Mouse (Mus musculus): ENCODE data around the gene Gpcpd1. TPM values are rescaled to one million over a fixed set of nuclear protein-coding genes. Genes with fewer than 3 reads are reported as not detected.

The Gpcpd1 gene
- polyA plus RNA-seq, 1 experiment: 6.1 TPM

DNA sequence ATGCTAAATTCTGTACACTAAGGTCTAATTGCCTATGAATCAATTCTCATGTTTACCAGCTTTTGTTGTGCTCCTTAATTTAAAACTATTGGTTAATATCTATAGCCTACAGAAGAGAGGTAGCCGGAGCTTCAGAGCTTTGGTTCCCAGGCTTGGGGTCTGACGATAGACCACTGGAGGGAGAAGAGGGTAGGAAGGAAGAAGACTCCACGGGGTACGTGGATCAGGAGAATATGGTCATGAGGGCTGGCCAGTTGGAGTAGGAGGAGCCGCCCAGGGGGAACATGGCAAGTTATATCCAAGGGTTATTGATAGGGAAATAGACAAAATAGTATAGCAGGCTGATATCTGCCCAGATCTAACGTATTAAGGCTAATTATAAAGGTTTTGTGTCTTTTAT, 17.8 kb downstream of the Gpcpd1 start:
- WGBS: 93% methylated on average over 6 of the region's 6 CpGs
- H3K36me3 ChIP-seq (ENCODE audit: control insufficient read depth, insufficient read depth, low read length): peaks cover 9% of the 10 kb centered on the region
- TF ChIP-seq CTCF (conservative IDR thresholded peaks at IDR 0.05; ENCODE audit: insufficient read depth, insufficient read length, low read depth, low read length) (no peak), POLR2A (IDR thresholded peaks at IDR 0.05; ENCODE audit: low read depth, low read length) (no peak)

DNA sequence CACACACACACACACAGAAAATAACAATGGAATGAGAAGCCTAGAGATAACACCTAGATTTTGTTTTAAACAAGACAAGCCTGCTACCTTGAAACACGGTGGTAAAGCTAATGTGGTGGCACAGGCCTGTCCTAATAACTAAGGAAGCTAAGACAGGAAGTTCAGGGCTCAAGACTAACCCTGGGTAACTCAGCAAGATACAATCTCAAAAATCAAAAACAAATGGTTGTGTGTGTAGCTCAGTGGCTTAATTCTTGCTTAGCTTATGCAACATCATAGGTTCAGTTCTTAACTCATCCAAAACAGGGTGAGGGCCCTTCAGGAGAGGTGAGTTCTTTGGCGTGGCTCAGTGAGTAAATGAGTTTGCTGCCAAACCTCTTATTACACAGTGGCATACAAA, 20.1 kb downstream of the Gpcpd1 start:
- DNase-seq: no peak
- WGBS: 87% methylated on average over 2 of the region's 2 CpGs
- Histone ChIP-seq H3K36me3 (ENCODE audit: control insufficient read depth, insufficient read depth, low read length) (peaks cover 11% of the 10 kb centered on the region), H3K27ac (ENCODE audit: insufficient read depth, low read depth, low read length) (no peak overlapping the region), H3K27me3 (replicated peaks; ENCODE audit: control insufficient read depth, insufficient read depth, low read length) (no peaks in the 10 kb centered on the region), H3K4me3 (ENCODE audit: insufficient read depth, low read depth, low read length) (no peak overlapping the region), H3K4me1 (ENCODE audit: control insufficient read depth, insufficient read depth, low read length) (no peaks in the 10 kb centered on the region)
- no peak for TF ChIP-seq CTCF (conservative IDR thresholded peaks at IDR 0.05; ENCODE audit: insufficient read depth, insufficient read length, low read depth, low read length)
- TF ChIP-seq POLR2A (IDR thresholded peaks at IDR 0.05; ENCODE audit: low read depth, low read length): no peak

More for the DNA sequence above, 17.8 kb downstream of the Gpcpd1 start:
- no peak overlapping the region for H3K27ac ChIP-seq (ENCODE audit: insufficient read depth, low read depth, low read length)
- H3K4me1 ChIP-seq (ENCODE audit: control insufficient read depth, insufficient read depth, low read length): no peaks in the 10 kb centered on the region
- H3K27me3 ChIP-seq (replicated peaks; ENCODE audit: control insufficient read depth, insufficient read depth, low read length): no peaks in the 10 kb centered on the region
- H3K4me3 ChIP-seq (ENCODE audit: insufficient read depth, low read depth, low read length): no peak overlapping the region
- no peak for DNase-seq

DNA sequence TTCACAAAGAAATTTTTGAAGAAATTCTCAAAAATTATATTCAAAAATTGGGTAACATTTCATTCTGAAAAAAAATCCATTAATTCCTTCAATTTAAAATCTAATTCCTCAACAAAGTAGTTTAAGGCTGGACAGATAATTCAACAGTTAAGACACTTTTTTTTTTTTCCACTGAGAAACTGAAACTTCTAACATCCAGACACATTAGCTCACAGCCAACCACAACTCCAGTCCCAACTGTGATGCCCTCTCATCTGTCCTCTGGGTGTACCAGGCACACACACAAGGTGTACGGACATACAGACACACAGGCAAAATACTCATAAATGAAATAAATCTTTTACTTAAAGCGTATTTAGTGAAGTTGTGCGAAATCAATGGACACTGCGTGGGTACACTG, 25.7 kb downstream of the Gpcpd1 start:
- Histone ChIP-seq H3K36me3 (ENCODE audit: control insufficient read depth, insufficient read depth, low read length) (peaks cover 2% of the 10 kb centered on the region), H3K27ac (ENCODE audit: insufficient read depth, low read depth, low read length) (no peak overlapping the region), H3K4me1 (ENCODE audit: control insufficient read depth, insufficient read depth, low read length) (no peaks in the 10 kb centered on the region), H3K4me3 (ENCODE audit: insufficient read depth, low read depth, low read length) (no peak overlapping the region), H3K27me3 (replicated peaks; ENCODE audit: control insufficient read depth, insufficient read depth, low read length) (no peaks in the 10 kb centered on the region)
- DNase-seq: no peak
- no peak for TF ChIP-seq CTCF (conservative IDR thresholded peaks at IDR 0.05; ENCODE audit: insufficient read depth, insufficient read length, low read depth, low read length)
- no peak for TF ChIP-seq POLR2A (IDR thresholded peaks at IDR 0.05; ENCODE audit: low read depth, low read length)
- WGBS: 95% methylated on average over 4 of the region's 4 CpGs

GRCm38 (mm10) chr2:132527864-132528263, 59.7 kb downstream of the Gpcpd1 start:
- no peak overlapping the region for H3K4me3 ChIP-seq (ENCODE audit: insufficient read depth, low read depth, low read length)
- WGBS: 67% methylated on average over 1 of the region's 1 CpGs
- no peak overlapping the region for H3K27ac ChIP-seq (ENCODE audit: insufficient read depth, low read depth, low read length)
- no peaks in the 10 kb centered on the region for H3K27me3 ChIP-seq (replicated peaks; ENCODE audit: control insufficient read depth, insufficient read depth, low read length)
- no peaks in the 10 kb centered on the region for H3K4me1 ChIP-seq (ENCODE audit: control insufficient read depth, insufficient read depth, low read length)
- no peak for TF ChIP-seq POLR2A (IDR thresholded peaks at IDR 0.05; ENCODE audit: low read depth, low read length)
- no peak for TF ChIP-seq CTCF (conservative IDR thresholded peaks at IDR 0.05; ENCODE audit: insufficient read depth, insufficient read length, low read depth, low read length)
- no peak for DNase-seq
- H3K36me3 ChIP-seq (ENCODE audit: control insufficient read depth, insufficient read depth, low read length): peaks cover 5% of the 10 kb centered on the region

GRCm38 (mm10) chr2:132526894-132527532, 60.5 kb downstream of the Gpcpd1 start:
- 62% methylated on average over 10 of the region's 10 CpGs for WGBS
- H3K27me3 ChIP-seq (replicated peaks; ENCODE audit: control insufficient read depth, insufficient read depth, low read length): no peaks in the 10 kb centered on the region
- H3K4me3 ChIP-seq (ENCODE audit: insufficient read depth, low read depth, low read length): no peak overlapping the region
- H3K36me3 ChIP-seq (ENCODE audit: control insufficient read depth, insufficient read depth, low read length): peaks cover 4% of the 10 kb centered on the region
- no peak for DNase-seq
- no peak overlapping the region for H3K27ac ChIP-seq (ENCODE audit: insufficient read depth, low read depth, low read length)
- TF ChIP-seq CTCF (conservative IDR thresholded peaks at IDR 0.05; ENCODE audit: insufficient read depth, insufficient read length, low read depth, low read length) (no peak), POLR2A (IDR thresholded peaks at IDR 0.05; ENCODE audit: low read depth, low read length) (no peak)
- H3K4me1 ChIP-seq (ENCODE audit: control insufficient read depth, insufficient read depth, low read length): no peaks in the 10 kb centered on the region

DNA sequence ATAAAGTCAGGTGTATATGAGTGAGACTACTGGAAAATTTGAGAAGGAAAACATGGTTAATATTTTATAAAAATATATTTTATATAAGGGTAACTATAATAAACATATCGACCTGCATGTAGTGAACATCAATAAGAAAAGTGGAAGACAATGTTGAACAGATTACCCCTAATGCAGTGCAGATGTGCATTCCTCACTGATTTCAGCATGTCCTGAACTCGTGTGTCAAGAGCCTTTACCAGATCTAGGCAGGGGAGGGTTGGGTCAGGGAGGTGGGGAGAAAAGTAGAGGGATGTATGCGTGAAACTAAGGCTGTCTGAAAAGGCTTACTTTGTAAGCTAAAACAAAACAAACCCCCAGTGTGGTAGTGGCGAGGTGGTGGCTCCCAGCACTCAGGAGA, 61.4 kb downstream of the Gpcpd1 start:
- H3K36me3 ChIP-seq (ENCODE audit: control insufficient read depth, insufficient read depth, low read length): peaks cover 2% of the 10 kb centered on the region
- H3K27ac ChIP-seq (ENCODE audit: insufficient read depth, low read depth, low read length): no peak overlapping the region
- TF ChIP-seq CTCF (conservative IDR thresholded peaks at IDR 0.05; ENCODE audit: insufficient read depth, insufficient read length, low read depth, low read length) (no peak), POLR2A (IDR thresholded peaks at IDR 0.05; ENCODE audit: low read depth, low read length) (no peak)
- no peak overlapping the region for H3K4me3 ChIP-seq (ENCODE audit: insufficient read depth, low read depth, low read length)
- DNase-seq: no peak
- H3K27me3 ChIP-seq (replicated peaks; ENCODE audit: control insufficient read depth, insufficient read depth, low read length): no peaks in the 10 kb centered on the region
- WGBS: 76% methylated on average over 4 of the region's 4 CpGs
- no peaks in the 10 kb centered on the region for H3K4me1 ChIP-seq (ENCODE audit: control insufficient read depth, insufficient read depth, low read length)

GRCm38 (mm10) chr2:132518021-132518901, 69.3 kb downstream of the Gpcpd1 start:
- no peak overlapping the region for H3K4me3 ChIP-seq (ENCODE audit: insufficient read depth, low read depth, low read length)
- no peaks in the 10 kb centered on the region for H3K36me3 ChIP-seq (ENCODE audit: control insufficient read depth, insufficient read depth, low read length)
- DNase-seq: no peak
- H3K27me3 ChIP-seq (replicated peaks; ENCODE audit: control insufficient read depth, insufficient read depth, low read length): no peaks in the 10 kb centered on the region
- H3K27ac ChIP-seq (ENCODE audit: insufficient read depth, low read depth, low read length): no peak overlapping the region
- no peak for TF ChIP-seq POLR2A (IDR thresholded peaks at IDR 0.05; ENCODE audit: low read depth, low read length)
- TF ChIP-seq CTCF (conservative IDR thresholded peaks at IDR 0.05; ENCODE audit: insufficient read depth, insufficient read length, low read depth, low read length): no peak
- WGBS: 67% methylated on average over 18 of the region's 18 CpGs
- H3K4me1 ChIP-seq (ENCODE audit: control insufficient read depth, insufficient read depth, low read length): no peaks in the 10 kb centered on the region
